Mouse (Mus musculus): ENCODE measurements at regions not wholly inside any gene's neighbourhood (a gene's known extent, or its start where the extent isn't known, plus 50 kb on each side); places are given as distances from the start of the nearest gene placed in this dataset.

- TF ChIP-seq ZC3H11A (IDR thresholded peaks at IDR 0.05; ENCODE audit: borderline replicate concordance, low read depth, low read length) (no peak), ZNF384 (IDR thresholded peaks at IDR 0.05; ENCODE audit: low read depth, low read length) (no peak), CHD2 (IDR thresholded peaks at IDR 0.05; ENCODE audit: low read depth, low read length) (no peak)
Measured at GRCm38 (mm10) chr3:78755686-78756476, 530.4 kb downstream of the Rapgef2 start.

All from ES-E14 (cell line).